Mouse (Mus musculus): ENCODE measurements around the gene A030005K14Rik.

- no peak for TF ChIP-seq CTCF (IDR thresholded peaks at IDR 0.05; ENCODE audit: low read depth)
- no peak for TF ChIP-seq EP300 (IDR thresholded peaks at IDR 0.05; ENCODE audit: low read depth)
Observed at GRCm38 (mm10) chr1:83042380-83042779, 16.8 kb downstream of the A030005K14Rik start, which contains the start of gene Krtap28-10.
